Mouse (Mus musculus) stomach, postnatal 0 days (tissue): Measurements from ENCODE around the gene Celf5. TPM values are rescaled to one million over a fixed set of nuclear protein-coding genes. Genes with fewer than 3 reads are reported as not detected.
A peak's percentile ranks its signal among the peaks of the same experiment; 100 is the strongest.

Experiments used
- ATAC-seq: fragments of 200-750 bp; cut with Nextera tagmentation; 2 replicates; pipeline ENCODE4 v1.8.0; 2017; ENCODE audit not compliant: low FRiP score, low TSS enrichment
- DNase-seq: peaks from one replicate; pipeline ENCODE4 v3.0.0-alpha.2; 2016; ENCODE audit warnings: low spot score
- H3K27ac ChIP-seq: fragments of 300-500 bp; sonication (generic); replicated peaks from 2 replicates; pipeline ENCODE4 v1.5.1; 2014; ENCODE audit warnings: mild to moderate bottlenecking, control low read depth
- H3K27me3 ChIP-seq: fragments of 300-500 bp; sonication (generic); 2 replicates; pipeline ENCODE4 v1.6.1; 2014; ENCODE audit warnings: low read length; ENCODE audit not compliant: control insufficient read depth, insufficient read depth
- H3K36me3 ChIP-seq: fragments of 300-500 bp; sonication (generic); 2 replicates; pipeline ENCODE4 v1.6.1; 2014; ENCODE audit warnings: low read length, mixed read lengths; ENCODE audit not compliant: control insufficient read depth, insufficient read depth
- H3K4me1 ChIP-seq: fragments of 300-500 bp; sonication (generic); replicated peaks from 2 replicates; pipeline ENCODE4 v1.6.1; 2014; ENCODE audit warnings: antibody characterized with exemption; ENCODE audit not compliant: control insufficient read depth, insufficient read depth
- H3K4me2 ChIP-seq: fragments of 300-500 bp; sonication (generic); replicated peaks from 2 replicates; pipeline ENCODE4 v1.6.1; 2014; ENCODE audit warnings: low read depth, mild to moderate bottlenecking, control low read depth, moderate library complexity
- H3K4me3 ChIP-seq: fragments of 300-500 bp; sonication (generic); 2 replicates; pipeline ENCODE4 v1.5.1; 2014; ENCODE audit warnings: low read depth, low read length, control low read depth
- H3K9ac ChIP-seq: fragments of 300-500 bp; sonication (generic); 2 replicates; pipeline ENCODE4 v1.6.1; 2014; ENCODE audit warnings: mild to moderate bottlenecking, low read length, control low read depth, mixed read lengths
- H3K9me3 ChIP-seq: fragments of 300-500 bp; sonication (generic); 2 replicates; pipeline ENCODE4 v1.6.1; 2016; ENCODE audit warnings: low read length; ENCODE audit not compliant: control insufficient read depth
- CTCF ChIP-seq: IDR thresholded peaks from 2 replicates; pipeline ENCODE4 v1.5.1; 2016; ENCODE audit warnings: antibody characterized with exemption, low read depth, mild to moderate bottlenecking, moderate library complexity
- EP300 ChIP-seq: optimal IDR thresholded peaks from 2 replicates; pipeline ENCODE3; 2016; ENCODE audit warnings: antibody characterized with exemption
- WGBS: fragments of 180-500 bp; shearing (Covaris S2); extraction: QIAGEN DNeasy Blood & Tissue Kit; methylation state at CpG from one replicate; pipeline ENCODE4 v1.1.7; 2014; 5-methylcytosine and 5-hydroxymethylcytosine counted together
- polyA plus RNA-seq: library from polyadenylated mRNA; unstranded; fragments of >200 nt; fragmentation: Nextera tagmentation; extraction: Ambion mirVana; gene quantifications from 2 replicates; pipeline ENCODE4 v1.2.1, GENCODE M21; 2015

The Celf5 gene
- polyA plus RNA-seq, 1 experiment from 2014 or later: 0.62 TPM

GRCm38 (mm10) chr10:81519978-81520365 lies 37.5 kb upstream of the Celf5 start:
- H3K27me3 ChIP-seq: no peaks in the 10 kb centered on the region
- no peaks in the 10 kb centered on the region for H3K36me3 ChIP-seq
- H3K4me2 ChIP-seq: no peak overlapping the region
- H3K4me3 ChIP-seq: no peak overlapping the region
- DNase-seq: no peak
- no peak overlapping the region for H3K9ac ChIP-seq
- WGBS: 51% methylated on average over 3 of the region's 3 CpGs
- no peaks in the 10 kb centered on the region for H3K4me1 ChIP-seq
- no peak for TF ChIP-seq EP300
- ATAC-seq: no peak
- H3K9me3 ChIP-seq: no peaks in the 10 kb centered on the region
- no peak overlapping the region for H3K27ac ChIP-seq

GRCm38 (mm10) chr10:81519227-81519977 lies 36.9 kb upstream of the Celf5 start:
- Histone ChIP-seq H3K27ac (no peak overlapping the region), H3K4me3 (no peak overlapping the region), H3K4me2 (no peak overlapping the region), H3K9ac (no peak overlapping the region), H3K4me1 (no peaks in the 10 kb centered on the region), H3K9me3 (no peaks in the 10 kb centered on the region), H3K36me3 (no peaks in the 10 kb centered on the region), H3K27me3 (no peaks in the 10 kb centered on the region)
- ATAC-seq (no peak), DNase-seq (no peak)
- WGBS: 74% methylated on average over 6 of the region's 6 CpGs
- TF ChIP-seq CTCF (no peak), EP300 (no peak)

GRCm38 (mm10) chr10:81518546-81518945 lies 36.0 kb upstream of the Celf5 start:
- 15% methylated on average over 4 of the region's 4 CpGs for WGBS
- Histone ChIP-seq H3K36me3 (no peaks in the 10 kb centered on the region), H3K9ac (no peak overlapping the region), H3K27ac (no peak overlapping the region), H3K4me2 (no peak overlapping the region), H3K4me3 (no peak overlapping the region), H3K9me3 (no peaks in the 10 kb centered on the region), H3K4me1 (no peaks in the 10 kb centered on the region), H3K27me3 (no peaks in the 10 kb centered on the region)
- DNase-seq (peak; percentile 77), ATAC-seq (peak; percentile 48; the same call in 1 of the 2 replicates)
- peak; percentile 81 for TF ChIP-seq CTCF
- TF ChIP-seq EP300: no peak

GRCm38 (mm10) chr10:81517227-81517626 lies 34.7 kb upstream of the Celf5 start:
- Histone ChIP-seq H3K4me1 (no peaks in the 10 kb centered on the region), H3K27me3 (no peaks in the 10 kb centered on the region), H3K4me2 (no peak overlapping the region), H3K27ac (no peak overlapping the region), H3K36me3 (no peaks in the 10 kb centered on the region), H3K9me3 (no peaks in the 10 kb centered on the region), H3K4me3 (no peak overlapping the region), H3K9ac (no peak overlapping the region)
- 63% methylated on average over 8 of the region's 8 CpGs for WGBS
- no peak for ATAC-seq
- TF ChIP-seq EP300 (no peak), CTCF (no peak)
- no peak for DNase-seq

- TF ChIP-seq CTCF: peak; percentile 33
- TF ChIP-seq EP300: no peak
- Histone ChIP-seq H3K4me1 (no peaks in the 10 kb centered on the region), H3K4me2 (no peak overlapping the region), H3K27me3 (no peaks in the 10 kb centered on the region), H3K9ac (no peak overlapping the region), H3K27ac (no peak overlapping the region), H3K36me3 (no peaks in the 10 kb centered on the region), H3K9me3 (no peaks in the 10 kb centered on the region), H3K4me3 (no peak overlapping the region)
- DNase-seq (no peak), ATAC-seq (no peak)
- 86% methylated on average over 5 of the region's 5 CpGs for WGBS
Measured at GRCm38 (mm10) chr10:81513798-81514197, 31.3 kb upstream of the Celf5 start.

- Histone ChIP-seq H3K4me2 (no peak overlapping the region), H3K9ac (no peak overlapping the region), H3K4me3 (no peak overlapping the region), H3K36me3 (no peaks in the 10 kb centered on the region), H3K9me3 (no peaks in the 10 kb centered on the region), H3K27ac (no peak overlapping the region), H3K27me3 (no peaks in the 10 kb centered on the region), H3K4me1 (no peaks in the 10 kb centered on the region)
- DNase-seq: no peak
- TF ChIP-seq EP300 (no peak), CTCF (no peak)
- peak; percentile 36; the same call in 1 of the 2 replicates for ATAC-seq
- 50% methylated on average over 14 of the region's 14 CpGs for WGBS
Measured at GRCm38 (mm10) chr10:81510246-81510810, 27.8 kb upstream of the Celf5 start.
